Mouse (Mus musculus): ENCODE results near the gene Hacl1. TPM values are rescaled to one million over a fixed set of nuclear protein-coding genes. Genes with fewer than 3 reads are reported as not detected.
A peak's percentile ranks its signal among the peaks of the same experiment; 100 is the strongest.

Gene Hacl1
- polyA plus RNA-seq, 1 experiment: 154 TPM

GRCm38 (mm10) chr14:31655406-31655805 lies 14.3 kb upstream of the Hacl1 start:
- no peaks in the 10 kb centered on the region for H3K36me3 ChIP-seq (ENCODE audit: control insufficient read depth, insufficient read depth, low read length)
- no peak for DNase-seq
- 88% methylated on average over 14 of the region's 14 CpGs for WGBS
- TF ChIP-seq CTCF (conservative IDR thresholded peaks at IDR 0.05; ENCODE audit: insufficient read depth, insufficient read length, low read depth, low read length): no peak
- TF ChIP-seq POLR2A (IDR thresholded peaks at IDR 0.05; ENCODE audit: low read depth, low read length): no peak
- H3K4me3 ChIP-seq (ENCODE audit: insufficient read depth, low read depth, low read length): no peak overlapping the region
- no peak overlapping the region for H3K27ac ChIP-seq (ENCODE audit: insufficient read depth, low read depth, low read length)
- H3K27me3 ChIP-seq (replicated peaks; ENCODE audit: control insufficient read depth, insufficient read depth, low read length): no peaks in the 10 kb centered on the region
- H3K4me1 ChIP-seq (ENCODE audit: control insufficient read depth, insufficient read depth, low read length): peaks cover 30% of the 10 kb centered on the region

GRCm38 (mm10) chr14:31654816-31655215 lies 13.7 kb upstream of the Hacl1 start:
- peak; percentile 63 for DNase-seq
- WGBS: 45% methylated on average over 5 of the region's 5 CpGs

GRCm38 (mm10) chr14:31653101-31653875 lies 12.2 kb upstream of the Hacl1 start:
- H3K4me1 ChIP-seq (ENCODE audit: control insufficient read depth, insufficient read depth, low read length): peaks cover 12% of the 10 kb centered on the region
- no peak for DNase-seq
- H3K27ac ChIP-seq (ENCODE audit: insufficient read depth, low read depth, low read length): no peak overlapping the region
- TF ChIP-seq POLR2A (IDR thresholded peaks at IDR 0.05; ENCODE audit: low read depth, low read length) (no peak), CTCF (conservative IDR thresholded peaks at IDR 0.05; ENCODE audit: insufficient read depth, insufficient read length, low read depth, low read length) (no peak)
- H3K36me3 ChIP-seq (ENCODE audit: control insufficient read depth, insufficient read depth, low read length): no peaks in the 10 kb centered on the region
- H3K27me3 ChIP-seq (replicated peaks; ENCODE audit: control insufficient read depth, insufficient read depth, low read length): no peaks in the 10 kb centered on the region
- 79% methylated on average over 14 of the region's 14 CpGs for WGBS
- no peak overlapping the region for H3K4me3 ChIP-seq (ENCODE audit: insufficient read depth, low read depth, low read length)

More at GRCm38 (mm10) chr14:31654816-31655215, 13.7 kb upstream of the Hacl1 start:
- TF ChIP-seq CTCF (conservative IDR thresholded peaks at IDR 0.05; ENCODE audit: insufficient read depth, insufficient read length, low read depth, low read length): no peak
- no peak for TF ChIP-seq POLR2A (IDR thresholded peaks at IDR 0.05; ENCODE audit: low read depth, low read length)
- peaks cover 27% of the 10 kb centered on the region for H3K4me1 ChIP-seq (ENCODE audit: control insufficient read depth, insufficient read depth, low read length)
- no peak overlapping the region for H3K4me3 ChIP-seq (ENCODE audit: insufficient read depth, low read depth, low read length)
- no peaks in the 10 kb centered on the region for H3K27me3 ChIP-seq (replicated peaks; ENCODE audit: control insufficient read depth, insufficient read depth, low read length)
- no peak overlapping the region for H3K27ac ChIP-seq (ENCODE audit: insufficient read depth, low read depth, low read length)
- no peaks in the 10 kb centered on the region for H3K36me3 ChIP-seq (ENCODE audit: control insufficient read depth, insufficient read depth, low read length)

GRCm38 (mm10) chr14:31652624-31653023 lies 11.5 kb upstream of the Hacl1 start:
- Histone ChIP-seq H3K36me3 (ENCODE audit: control insufficient read depth, insufficient read depth, low read length) (no peaks in the 10 kb centered on the region), H3K4me3 (ENCODE audit: insufficient read depth, low read depth, low read length) (no peak overlapping the region), H3K27me3 (replicated peaks; ENCODE audit: control insufficient read depth, insufficient read depth, low read length) (no peaks in the 10 kb centered on the region), H3K27ac (ENCODE audit: insufficient read depth, low read depth, low read length) (no peak overlapping the region), H3K4me1 (ENCODE audit: control insufficient read depth, insufficient read depth, low read length) (peaks cover 7% of the 10 kb centered on the region; the same call in 1 of the 2 replicates)
- no peak for DNase-seq
- TF ChIP-seq POLR2A (IDR thresholded peaks at IDR 0.05; ENCODE audit: low read depth, low read length) (no peak), CTCF (conservative IDR thresholded peaks at IDR 0.05; ENCODE audit: insufficient read depth, insufficient read length, low read depth, low read length) (no peak)
- WGBS: 94% methylated on average over 1 of the region's 1 CpGs

- Histone ChIP-seq H3K4me1 (ENCODE audit: control insufficient read depth, insufficient read depth, low read length) (peaks cover 3% of the 10 kb centered on the region; the same call in 1 of the 2 replicates), H3K4me3 (ENCODE audit: insufficient read depth, low read depth, low read length) (no peak overlapping the region), H3K27me3 (replicated peaks; ENCODE audit: control insufficient read depth, insufficient read depth, low read length) (no peaks in the 10 kb centered on the region), H3K27ac (ENCODE audit: insufficient read depth, low read depth, low read length) (no peak overlapping the region), H3K36me3 (ENCODE audit: control insufficient read depth, insufficient read depth, low read length) (no peaks in the 10 kb centered on the region)
- DNase-seq: no peak
- TF ChIP-seq POLR2A (IDR thresholded peaks at IDR 0.05; ENCODE audit: low read depth, low read length): no peak
- no peak for TF ChIP-seq CTCF (conservative IDR thresholded peaks at IDR 0.05; ENCODE audit: insufficient read depth, insufficient read length, low read depth, low read length)
- WGBS: 59% methylated on average over 5 of the region's 5 CpGs
These were observed 11.0 kb upstream of the Hacl1 start for GRCm38 (mm10) chr14:31652106-31652505.

GRCm38 (mm10) chr14:31651206-31651605 lies 10.1 kb upstream of the Hacl1 start:
- Histone ChIP-seq H3K27me3 (replicated peaks; ENCODE audit: control insufficient read depth, insufficient read depth, low read length) (no peaks in the 10 kb centered on the region), H3K4me3 (ENCODE audit: insufficient read depth, low read depth, low read length) (no peak overlapping the region), H3K4me1 (ENCODE audit: control insufficient read depth, insufficient read depth, low read length) (peaks cover 3% of the 10 kb centered on the region; the same call in 1 of the 2 replicates), H3K36me3 (ENCODE audit: control insufficient read depth, insufficient read depth, low read length) (no peaks in the 10 kb centered on the region), H3K27ac (ENCODE audit: insufficient read depth, low read depth, low read length) (no peak overlapping the region)
- DNase-seq: no peak
- WGBS: 52% methylated on average over 7 of the region's 7 CpGs
- TF ChIP-seq CTCF (conservative IDR thresholded peaks at IDR 0.05; ENCODE audit: insufficient read depth, insufficient read length, low read depth, low read length) (no peak), POLR2A (IDR thresholded peaks at IDR 0.05; ENCODE audit: low read depth, low read length) (no peak)

GRCm38 (mm10) chr14:31650347-31650746 lies 9.3 kb upstream of the Hacl1 start:
- Histone ChIP-seq H3K27ac (ENCODE audit: insufficient read depth, low read depth, low read length) (no peak overlapping the region), H3K27me3 (replicated peaks; ENCODE audit: control insufficient read depth, insufficient read depth, low read length) (no peaks in the 10 kb centered on the region), H3K4me3 (ENCODE audit: insufficient read depth, low read depth, low read length) (no peak overlapping the region), H3K4me1 (ENCODE audit: control insufficient read depth, insufficient read depth, low read length) (peaks cover 3% of the 10 kb centered on the region; the same call in 1 of the 2 replicates), H3K36me3 (ENCODE audit: control insufficient read depth, insufficient read depth, low read length) (no peaks in the 10 kb centered on the region)
- TF ChIP-seq CTCF (conservative IDR thresholded peaks at IDR 0.05; ENCODE audit: insufficient read depth, insufficient read length, low read depth, low read length) (0 out of 2 replicates have a peak, but pooled peaks have one; percentile 3), POLR2A (IDR thresholded peaks at IDR 0.05; ENCODE audit: low read depth, low read length) (no peak)
- over 99% methylated on average over 3 of the region's 3 CpGs for WGBS
- DNase-seq: no peak

All from kidney, adult 2 months (tissue).